Mouse (Mus musculus): ENCODE results near the gene Olfr466. TPM values are rescaled to one million over a fixed set of nuclear protein-coding genes. Genes with fewer than 3 reads are reported as not detected.

Olfr466 gene
- not detected in 2 replicates for polyA plus RNA-seq (2012; rRNA removed)

DNA sequence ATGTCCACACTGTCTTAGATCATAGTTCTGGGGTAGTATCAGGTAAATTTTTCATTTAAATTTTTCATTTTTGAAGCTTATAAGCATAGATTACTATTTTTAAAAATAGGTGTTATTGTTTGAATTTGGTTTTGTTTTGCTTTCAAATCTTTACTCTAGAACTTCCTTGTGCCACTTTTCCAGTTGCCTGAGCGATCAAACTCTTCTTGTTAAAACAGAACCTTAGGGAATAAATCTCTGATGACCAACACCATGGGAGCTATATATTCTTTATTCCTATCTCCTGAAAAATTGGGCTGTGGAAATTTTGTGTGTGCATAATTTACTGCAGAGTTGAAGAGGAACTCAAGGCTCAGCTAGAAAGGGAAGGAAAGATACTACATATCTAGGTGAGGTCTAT, at the start of gene Olfr466:
TSS of gene Olfr466 (plus strand) at position 301 of the 400 bp plus-strand sequence.

GRCm38 (mm10) chr13:65112459-65113110, 37.5 kb upstream of the Olfr466 start, which contains the start of gene Mfsd14b:
Gene Mfsd14b (minus strand): TSS chr13:65112975.

GRCm38 (mm10) chr13:65137789-65138188, 12.3 kb upstream of the Olfr466 start, which contains the start of gene Olfr465-ps1:
Gene Olfr465-ps1 (plus strand): TSS chr13:65138089.

Other genes starting within 250 kb of the Olfr466 start
- gene Cntnap3, start 246.3 kb upstream of the Olfr466 start, polyA plus RNA-seq (2012; rRNA removed), result under 0.01 TPM in 1 of 2 replicates, not detected in the other
- not detected in 2 replicates for gene Spata31, start 232.8 kb upstream of the Olfr466 start, polyA plus RNA-seq (2012; rRNA removed)
- gene Spata31d1c, start 117.2 kb upstream of the Olfr466 start, polyA plus RNA-seq (2012; rRNA removed), result not detected in 2 replicates
- not detected in 2 replicates for gene Prss47, start 97.5 kb upstream of the Olfr466 start, polyA plus RNA-seq (2012; rRNA removed)
- gene Mfsd14b, start 37.3 kb upstream of the Olfr466 start, polyA plus RNA-seq (2012; rRNA removed), result 14.5 and 16.1 TPM in 2 replicates
- not detected in 2 replicates for gene Olfr465-ps1, start 12.2 kb upstream of the Olfr466 start, polyA plus RNA-seq (2012; rRNA removed)
- not detected in 2 replicates for gene Nlrp4f, start 55.7 kb downstream of the Olfr466 start, polyA plus RNA-seq (2012; rRNA removed)
- not detected in 2 replicates for gene Gm10775, start 109.3 kb downstream of the Olfr466 start, polyA plus RNA-seq (2012; rRNA removed)
- 9.0 and 10.6 TPM in 2 replicates for gene Zfp369, start 128.6 kb downstream of the Olfr466 start, polyA plus RNA-seq (2012; rRNA removed)

All from liver, embryonic 18 days (tissue).